Mouse (Mus musculus): ENCODE data around the gene Atg2a.
"Not testable (repeated sequence)": the region's sequence is repeated elsewhere in the genome, so short reads cannot be mapped to it uniquely, and the experiment has no call there.

The Atg2a gene

GRCm38 (mm10) chr19:6296551-6297210 is 55.2 kb downstream of the Atg2a start:
- no peak for DNase-seq (ENCODE audit: low spot score)

GRCm38 (mm10) chr19:6297641-6298040 is 56.2 kb downstream of the Atg2a start:
- peak; percentile 79 for DNase-seq (ENCODE audit: low spot score)

GRCm38 (mm10) chr19:6299003-6299402 is 57.5 kb downstream of the Atg2a start:
- DNase-seq (ENCODE audit: low spot score), result no peak

GRCm38 (mm10) chr19:6299450-6300267 is 58.2 kb downstream of the Atg2a start:
- DNase-seq (ENCODE audit: low spot score), result no peak

GRCm38 (mm10) chr19:6300402-6300841 is 59.0 kb downstream of the Atg2a start:
- DNase-seq (ENCODE audit: low spot score), result no peak

- DNase-seq (ENCODE audit: low spot score), result no peak
These were observed 60.6 kb downstream of the Atg2a start for GRCm38 (mm10) chr19:6302114-6302513.

- no peak for DNase-seq (ENCODE audit: low spot score)
These were observed 61.1 kb downstream of the Atg2a start for GRCm38 (mm10) chr19:6302522-6302921.

GRCm38 (mm10) chr19:6303831-6304230 is 62.4 kb downstream of the Atg2a start:
- no peak for DNase-seq (ENCODE audit: low spot score)

GRCm38 (mm10) chr19:6304787-6305516 is 63.5 kb downstream of the Atg2a start:
- peak; percentile 94 for DNase-seq (ENCODE audit: low spot score)

- no peak for DNase-seq (ENCODE audit: low spot score)
These were observed 64.1 kb downstream of the Atg2a start for GRCm38 (mm10) chr19:6305517-6306115.

GRCm38 (mm10) chr19:6306137-6306551 is 64.7 kb downstream of the Atg2a start, which contains the start of gene Cdc42bpg:
Gene Cdc42bpg, plus strand, starts transcription at chr19:6306456.
- DNase-seq (ENCODE audit: low spot score), result peak; percentile 94

- DNase-seq (ENCODE audit: low spot score), result peak; percentile 88
These were observed 65.1 kb downstream of the Atg2a start for GRCm38 (mm10) chr19:6306586-6306985.

- DNase-seq (ENCODE audit: low spot score), result peak; percentile 85
These were observed 66.5 kb downstream of the Atg2a start for GRCm38 (mm10) chr19:6307733-6308531.

- no peak for DNase-seq (ENCODE audit: low spot score)
These were observed 68.7 kb downstream of the Atg2a start for GRCm38 (mm10) chr19:6310181-6310580.

- DNase-seq (ENCODE audit: low spot score), result not testable (repeated sequence)
These were observed 70.3 kb downstream of the Atg2a start for GRCm38 (mm10) chr19:6311783-6312182.

Measured in urinary bladder, postnatal 14 days (tissue).